Mouse (Mus musculus) layer of hippocampus, postnatal 36 days (tissue): ENCODE measurements around the gene Phc3. TPM values are rescaled to one million over a fixed set of nuclear protein-coding genes. Genes with fewer than 3 reads are reported as not detected.
A peak's percentile ranks its signal among the peaks of the same experiment; 100 is the strongest.
"Not testable (repeated sequence)": the region's sequence is repeated elsewhere in the genome, so short reads cannot be mapped to it uniquely, and the experiment has no call there.

Source experiments
- DNase-seq, 2 experiments: peaks; one replicate each; pipeline ENCODE4 v3.0.0; 2022
- total RNA-seq, 2 experiments: library from RNA; stranded (reverse); gene quantifications; 2 replicates each; pipeline ENCODE4 v1.2.3; 2021

The Phc3 gene
- total RNA-seq, 2 experiments from 2014 or later: 41.6 to 45.3 TPM

DNA sequence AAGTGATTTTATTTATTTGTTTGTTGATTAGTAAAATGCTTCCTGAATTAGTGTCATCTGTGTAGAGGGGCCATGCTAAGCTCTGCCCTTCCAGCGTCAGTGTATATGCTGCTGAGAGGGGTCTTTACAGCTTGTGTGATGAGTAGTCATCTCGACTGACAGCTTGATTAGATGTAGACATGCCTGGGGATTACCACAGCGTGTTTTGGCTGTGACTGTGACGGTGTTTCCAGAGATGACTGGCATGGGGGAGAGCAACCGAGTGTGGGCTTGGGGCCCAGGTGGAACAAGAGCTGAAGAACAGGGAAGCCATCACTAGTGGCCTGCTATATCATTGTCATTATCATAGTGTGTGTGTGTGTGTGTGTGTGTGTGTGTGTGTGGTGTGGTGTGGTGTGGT, 100.6 kb downstream of the Phc3 start:
- DNase-seq: no peak

DNA sequence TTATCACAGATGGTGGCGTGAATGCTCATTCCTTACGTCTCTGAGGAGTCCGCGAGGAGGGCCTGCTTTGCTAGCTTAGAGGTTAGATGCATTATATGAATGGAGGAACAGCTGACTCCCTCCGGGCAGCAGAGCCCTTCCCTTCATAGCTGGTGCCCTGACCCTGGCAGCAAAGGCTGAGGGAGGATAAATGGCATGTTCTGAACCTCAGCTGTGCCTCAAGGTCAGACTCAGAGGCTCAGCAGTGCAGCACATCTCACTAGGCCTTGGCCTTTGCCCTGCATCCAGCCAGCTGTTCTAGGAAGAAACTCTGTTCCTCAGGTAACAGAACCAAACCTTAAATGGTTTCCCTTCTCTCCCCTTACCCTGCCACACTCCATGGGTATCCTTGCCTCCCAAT, 101.0 kb downstream of the Phc3 start:
- no peak for DNase-seq

DNA sequence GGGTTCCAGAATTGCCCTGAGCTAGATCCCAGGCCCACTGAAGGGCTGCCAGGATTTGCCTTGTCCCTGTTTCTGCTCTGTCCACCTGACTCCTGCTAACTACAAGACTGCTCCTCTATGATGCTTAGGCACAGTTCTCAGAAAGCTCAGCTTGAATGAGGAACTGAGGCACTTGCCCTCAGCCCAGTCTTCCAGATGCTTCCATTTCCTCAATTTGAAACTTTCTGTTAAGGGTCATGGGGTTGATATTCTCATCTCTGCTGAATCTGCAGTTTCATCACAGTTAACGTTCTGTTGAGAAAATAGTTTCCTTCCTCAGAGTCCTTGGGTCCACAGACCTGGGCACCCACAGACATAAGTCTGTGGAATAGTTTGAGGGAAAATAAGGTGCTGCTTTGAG, 104.6 kb downstream of the Phc3 start:
- DNase-seq: no peak

DNA sequence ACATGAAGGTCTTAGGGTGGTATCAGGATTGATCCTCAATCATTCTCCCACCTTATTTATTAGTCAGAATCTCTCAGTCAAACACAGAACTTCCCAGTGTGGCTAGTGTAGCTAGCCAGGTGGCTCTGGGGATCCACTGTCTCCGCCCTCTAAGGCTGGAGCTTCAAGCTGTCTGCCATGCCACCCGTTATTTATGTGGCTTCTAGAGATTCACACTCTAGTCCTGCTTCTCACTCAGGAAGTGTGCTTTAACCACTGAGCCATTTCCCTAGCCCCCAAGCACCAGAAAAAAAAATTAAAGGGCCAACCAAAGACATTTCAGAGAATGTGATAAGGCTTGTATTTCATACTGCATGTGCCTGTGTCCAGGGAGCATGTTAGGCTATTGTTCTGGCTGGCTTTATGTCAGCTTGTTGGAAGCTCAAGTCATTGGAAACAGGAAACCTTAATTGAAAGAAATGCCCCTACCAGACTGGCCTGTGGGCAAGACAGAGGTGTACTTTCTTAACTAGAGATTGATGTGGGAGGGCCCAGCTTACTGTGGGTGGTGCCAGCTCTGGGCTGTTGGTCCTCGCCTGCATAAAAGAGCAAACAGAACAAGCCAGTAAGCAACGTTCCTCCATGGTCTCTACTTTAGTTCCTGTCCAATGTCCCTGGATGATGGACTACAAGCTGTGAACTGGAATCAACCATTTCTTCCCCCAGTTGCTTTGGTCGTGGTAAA, 105.3 kb downstream of the Phc3 start:
- no peak for DNase-seq

DNA sequence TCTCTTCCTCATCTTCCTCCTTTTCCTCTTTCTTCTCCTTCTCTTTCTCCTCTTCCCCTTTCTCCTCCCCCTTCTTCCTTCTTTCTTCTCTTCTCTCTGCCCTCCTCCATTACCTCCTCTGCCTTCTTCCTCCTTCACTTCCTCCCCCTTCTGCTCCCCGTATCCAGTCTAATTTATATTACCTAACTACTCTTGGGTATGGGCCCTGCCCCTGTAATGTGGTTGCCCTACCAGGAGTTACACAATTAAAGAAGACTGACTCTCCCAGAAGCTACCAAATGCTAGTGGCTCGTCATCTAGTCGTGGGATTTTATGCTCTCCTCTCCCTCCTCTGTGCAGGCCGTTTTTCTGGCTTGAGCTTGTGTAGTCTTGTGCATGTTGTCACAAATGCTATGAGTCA, 108.5 kb downstream of the Phc3 start:
- DNase-seq: no peak

DNA sequence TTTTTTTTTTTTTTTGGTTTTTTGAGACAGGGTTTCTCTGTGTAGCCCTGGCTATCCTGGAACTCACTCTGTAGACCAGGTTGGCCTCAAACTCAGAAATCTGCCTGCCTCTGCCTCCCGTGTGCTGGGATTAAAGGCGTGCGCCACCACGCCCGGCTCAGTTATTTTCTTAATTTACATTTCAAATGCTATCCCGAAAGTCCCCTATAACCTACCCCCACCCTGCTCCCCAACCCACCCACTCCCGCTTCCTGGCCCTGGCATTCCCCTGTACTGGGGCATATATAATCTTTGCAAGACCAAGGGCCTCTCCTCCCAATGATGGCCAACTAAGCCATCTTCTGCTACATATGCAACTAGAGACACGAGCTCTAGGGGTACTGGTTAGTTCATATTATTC, 109.6 kb downstream of the Phc3 start:
- not testable (repeated sequence) for DNase-seq

DNA sequence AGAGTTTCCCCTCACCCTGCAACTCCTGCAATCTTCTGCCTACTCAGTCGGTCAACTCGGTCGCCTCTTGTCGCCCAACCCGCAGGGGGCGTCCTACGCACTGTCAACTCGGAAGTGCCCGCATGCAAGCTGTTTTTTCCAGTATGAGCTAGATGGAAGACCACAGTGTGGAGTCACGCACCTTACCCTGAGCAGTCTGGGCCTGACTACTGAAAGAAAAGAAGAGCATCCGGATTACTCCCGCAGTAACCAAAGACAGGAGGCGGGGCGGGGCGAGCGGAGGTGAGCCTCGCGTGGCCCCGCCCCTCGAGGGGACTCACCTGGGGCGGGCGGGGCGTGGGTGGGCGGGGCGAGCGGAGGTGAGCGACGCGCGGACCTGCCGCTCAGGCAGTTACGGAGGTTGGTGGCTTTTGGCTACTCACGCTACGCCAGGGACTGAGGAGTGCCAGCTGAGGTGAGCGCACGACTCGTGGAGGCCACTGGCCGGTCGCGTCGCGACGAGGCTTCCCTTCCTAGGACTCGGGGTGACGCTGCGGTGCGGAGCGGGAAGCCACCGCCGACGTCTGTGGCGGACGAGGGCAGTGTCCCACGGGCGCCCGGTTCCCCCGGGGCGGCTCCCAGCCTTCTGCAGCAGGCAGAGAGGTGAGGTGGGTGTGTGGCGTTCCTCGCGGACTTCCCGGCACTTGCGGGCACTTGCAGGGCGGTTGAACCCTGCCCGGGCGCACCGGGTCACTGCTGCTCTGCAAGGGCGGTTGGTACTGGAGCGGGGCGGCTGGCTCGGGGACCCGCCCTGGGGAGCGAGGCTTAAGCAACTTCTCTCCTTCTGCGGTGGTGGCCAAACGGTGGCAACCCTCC, 113.4 kb downstream of the Phc3 start, which contains the start of gene Gpr160:
Gene Gpr160, plus strand, starts transcription at position 347 of the 855 bp plus-strand sequence.
- DNase-seq: peak; percentile 43 to 48

DNA sequence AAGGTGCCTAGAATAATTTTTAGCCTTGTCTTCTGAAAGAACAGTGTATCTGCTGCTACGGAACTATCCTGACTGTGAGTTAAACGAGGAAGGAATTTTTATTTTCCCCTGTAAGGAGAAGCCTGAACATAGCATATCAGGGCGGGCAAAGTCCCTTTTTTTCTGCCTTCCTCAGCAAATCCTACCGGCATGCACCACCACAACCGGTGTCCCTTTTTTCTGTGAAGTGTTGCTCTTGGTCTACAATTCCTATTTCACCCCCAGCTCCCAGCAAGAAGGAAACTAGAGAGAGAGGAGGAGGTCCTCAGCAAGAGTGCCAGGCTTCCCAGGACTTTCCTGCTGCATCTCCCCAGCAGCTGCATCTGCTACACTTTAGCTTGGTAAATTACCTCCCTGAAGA, 115.6 kb downstream of the Phc3 start:
- no peak for DNase-seq

DNA sequence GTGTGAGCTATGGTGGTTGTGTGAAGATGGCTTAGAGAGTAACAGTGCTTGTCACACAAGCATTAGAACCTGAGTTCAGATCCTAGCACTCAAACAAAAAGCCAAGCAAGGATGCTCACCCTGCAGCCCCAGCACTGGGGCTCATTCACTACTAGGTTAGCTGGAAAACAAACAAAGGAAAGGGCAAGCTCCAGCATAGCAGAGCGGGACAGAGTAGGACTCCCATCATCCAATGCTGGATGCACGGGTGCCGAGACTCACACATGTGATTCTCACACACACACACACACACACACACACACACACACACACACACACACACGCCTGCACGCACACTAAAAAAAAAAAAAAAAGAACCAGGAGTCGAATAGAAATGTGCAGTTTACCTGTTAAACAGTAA, 117.8 kb downstream of the Phc3 start:
- DNase-seq: no peak

Other genes starting within 250 kb of the Phc3 start
- not detected for gene Samd7, start 223.1 kb downstream of the Phc3 start, total RNA-seq
- 100 to 1,000 TPM; 102 to 105 TPM for gene Sec62, start 176.5 kb downstream of the Phc3 start, total RNA-seq
- gene Gpr160, start 113.5 kb downstream of the Phc3 start, total RNA-seq: 1 to 10 TPM in 1 of 2 experiments, not detected in 1; 1.1 TPM
- gene Prkci, start 26.3 kb upstream of the Phc3 start, total RNA-seq: 10 to 100 TPM; 62.9 to 67.3 TPM
- 10 to 100 TPM; 74.5 to 74.6 TPM for gene Skil, start 125.6 kb upstream of the Phc3 start, total RNA-seq
- gene Cldn11, start 180.5 kb upstream of the Phc3 start, total RNA-seq: 100 to 1,000 TPM; 200 to 204 TPM